Mouse (Mus musculus): ENCODE results near the gene Lyzl6.

GRCm38 (mm10) chr11:103685261-103685736 is 46.6 kb upstream of the Lyzl6 start:
- TF ChIP-seq CTCF (IDR thresholded peaks at IDR 0.05; ENCODE audit: extremely low read depth, insufficient read length, insufficient replicate concordance, low read depth, low read length) (no peak), POLR2A (IDR thresholded peaks at IDR 0.05; ENCODE audit: low read depth, low read length) (no peak)
